Mouse (Mus musculus): Measurements from ENCODE around the gene Epdr1.
"Not testable (repeated sequence)": the region's sequence is repeated elsewhere in the genome, so short reads cannot be mapped to it uniquely, and the experiment has no call there.

The Epdr1 gene

GRCm38 (mm10) chr13:19604916-19605315, 14.8 kb downstream of the Epdr1 start:
- DNase-seq (ENCODE audit: low spot score) = no peak

DNA sequence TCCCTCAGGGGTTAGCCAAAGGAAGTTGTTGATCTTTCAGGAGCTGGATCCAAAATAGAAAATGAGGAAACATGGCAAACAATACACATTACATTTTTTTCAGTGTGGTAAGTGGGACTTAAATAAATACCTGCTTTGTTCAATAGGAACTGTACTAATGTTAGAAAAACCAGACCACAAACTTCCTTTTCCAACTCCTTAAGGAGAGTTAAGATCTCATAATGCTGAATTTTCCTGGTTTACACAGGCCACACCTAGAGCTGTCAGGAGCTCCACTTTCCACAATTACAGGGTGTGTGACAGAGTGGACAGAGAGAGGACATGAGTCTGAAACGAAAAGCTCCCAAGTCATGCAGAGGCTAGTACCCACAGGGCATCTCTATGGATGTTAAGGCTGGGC, 16.0 kb downstream of the Epdr1 start:
- no peak for DNase-seq (ENCODE audit: low spot score)

DNA sequence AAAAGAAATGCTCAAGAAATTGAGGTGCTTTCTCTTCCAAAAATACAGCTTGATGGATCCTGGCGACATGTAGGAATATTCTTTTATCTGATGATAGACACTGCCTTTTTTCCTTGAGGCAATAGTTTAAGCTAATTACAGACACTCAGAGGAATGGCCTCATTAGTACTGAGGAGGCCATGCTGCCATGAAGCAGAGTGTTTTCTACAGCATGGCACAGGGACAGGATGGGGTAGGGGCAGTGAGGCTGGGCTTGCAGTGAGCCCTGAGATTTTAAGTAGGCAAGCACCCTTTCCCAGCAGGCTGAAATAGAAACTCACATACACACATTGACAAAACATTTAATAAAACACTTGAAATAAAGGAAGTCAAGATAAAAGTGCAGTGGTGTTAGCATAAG, 17.2 kb downstream of the Epdr1 start:
- DNase-seq (ENCODE audit: low spot score) = no peak

GRCm38 (mm10) chr13:19599242-19599641, 20.5 kb downstream of the Epdr1 start:
- DNase-seq (ENCODE audit: low spot score) = no peak

DNA sequence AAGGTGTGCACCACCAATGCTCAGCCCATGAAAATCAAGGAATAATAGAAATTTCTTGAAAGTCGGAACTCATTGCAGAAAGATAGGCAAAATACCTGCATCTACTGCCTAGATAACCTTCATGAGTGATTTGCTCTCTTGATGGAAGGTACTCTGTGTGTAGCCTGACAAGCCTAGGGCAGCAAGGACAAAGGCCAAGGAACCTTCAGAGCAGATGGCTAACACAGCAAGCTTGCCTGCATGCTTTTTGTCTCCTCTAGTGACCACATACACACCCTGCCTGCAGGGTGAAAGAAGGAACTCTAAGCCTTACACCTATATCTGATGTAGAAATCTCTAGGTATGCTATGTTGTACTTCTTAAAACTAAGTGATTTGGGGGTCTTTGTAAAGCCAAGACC, 24.6 kb downstream of the Epdr1 start:
- no peak for DNase-seq (ENCODE audit: low spot score)

GRCm38 (mm10) chr13:19590996-19591759, 28.5 kb downstream of the Epdr1 start:
- DNase-seq (ENCODE audit: low spot score) = no peak

DNA sequence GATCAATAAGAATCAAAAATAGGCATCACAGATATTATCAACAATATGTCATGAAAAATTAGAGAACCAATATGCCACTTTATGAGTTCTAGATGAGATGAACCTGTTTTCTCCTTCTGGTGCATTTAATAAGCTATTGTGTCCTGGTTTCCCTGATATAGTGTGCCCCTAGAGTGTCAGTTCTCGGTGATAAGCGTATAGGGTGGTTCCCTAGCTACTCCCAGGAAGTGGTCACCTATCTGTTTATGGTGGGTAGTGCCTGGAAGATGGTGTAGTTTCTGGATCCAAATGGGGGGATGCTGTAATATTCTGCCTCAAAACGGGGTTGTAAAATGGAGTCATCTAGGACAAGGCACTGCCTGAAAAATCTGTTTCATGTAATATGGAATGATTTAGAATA, 43.8 kb downstream of the Epdr1 start:
- no peak for DNase-seq (ENCODE audit: low spot score)

- DNase-seq (ENCODE audit: low spot score) = not testable (repeated sequence)
These were observed 45.0 kb downstream of the Epdr1 start for GRCm38 (mm10) chr13:19574723-19575122.

DNA sequence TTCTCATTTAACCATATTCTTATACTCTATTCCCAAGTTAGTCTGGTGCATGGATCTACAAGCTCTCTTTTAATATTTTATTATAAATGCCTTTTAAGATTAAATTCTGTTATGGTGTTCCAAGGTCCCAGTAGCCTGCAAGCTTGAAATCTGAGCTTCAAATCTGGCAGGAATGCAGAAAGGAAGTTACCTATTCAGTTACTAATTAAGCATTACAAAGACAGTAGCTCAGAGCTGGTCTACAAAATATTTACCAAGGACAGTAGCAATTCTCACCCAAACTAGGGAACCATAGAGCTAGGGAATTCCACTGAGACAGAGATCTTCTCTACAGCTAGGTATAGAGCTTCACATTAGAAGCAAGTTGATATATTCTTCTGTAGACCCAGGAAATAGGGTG, 49.6 kb downstream of the Epdr1 start:
- DNase-seq (ENCODE audit: low spot score) = not testable (repeated sequence)

DNA sequence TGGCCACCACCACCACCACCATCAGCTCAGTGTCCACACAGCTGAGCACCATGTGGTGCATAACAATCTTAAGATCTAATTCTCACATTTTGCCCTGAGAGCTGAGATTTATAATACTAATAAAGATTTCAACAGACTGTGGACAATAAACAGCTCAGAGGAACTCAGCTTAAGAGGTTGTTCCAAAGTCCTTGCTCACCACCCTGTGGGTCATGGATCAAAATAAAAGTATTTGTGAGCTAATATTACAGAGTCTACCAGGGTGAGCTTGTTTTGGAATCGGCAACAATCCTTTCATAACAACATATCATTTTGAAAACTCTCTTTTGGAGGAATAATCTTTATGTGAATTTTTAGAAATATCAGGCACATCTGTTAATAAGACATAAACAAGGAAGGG, 57.2 kb downstream of the Epdr1 start:
- DNase-seq (ENCODE audit: low spot score) = no peak

GRCm38 (mm10) chr13:19555391-19555790, 64.3 kb downstream of the Epdr1 start:
- peak; percentile 39 for DNase-seq (ENCODE audit: low spot score)
